Mouse (Mus musculus) CH12.LX (cell line): Measurements from ENCODE around the gene Ap1ar. TPM values are rescaled to one million over a fixed set of nuclear protein-coding genes. Genes with fewer than 3 reads are reported as not detected.

ENCODE experiments used
- DNase-seq: peaks from one replicate; pipeline ENCODE4 v3.0.0-alpha.2; 2013; ENCODE audit errors: extremely low read depth
- H3K27ac ChIP-seq: 2 replicates; pipeline ENCODE4 v1.5.1; 2012; ENCODE audit warnings: low read depth, mild to moderate bottlenecking, control low read depth, moderate library complexity; ENCODE audit not compliant: insufficient read depth
- H3K27me3 ChIP-seq: replicated peaks from 2 replicates; pipeline ENCODE3; 2012; ENCODE audit warnings: inconsistent platforms
- H3K36me3 ChIP-seq, 2 experiments: replicated peaks in 1 of 2; 2 replicates each; pipeline versions ENCODE3 to v1.6.1; 2012; ENCODE audit warnings: inconsistent platforms in 1 of 2, low read length in 1 of 2, mild to moderate bottlenecking in 1 of 2, mixed read lengths in 1 of 2, moderate library complexity in 1 of 2; ENCODE audit not compliant: control insufficient read depth in 1 of 2, insufficient read depth in 1 of 2
- H3K4me1 ChIP-seq, 2 experiments: 2 replicates each; pipeline ENCODE4 v1.6.1; 2012; ENCODE audit warnings: inconsistent platforms in 1 of 2, moderate library complexity in 1 of 2; ENCODE audit not compliant: insufficient read depth in 2 of 2, control insufficient read depth in 1 of 2
- H3K4me2 ChIP-seq: 2 replicates; pipeline ENCODE4 v1.6.1; 2012; ENCODE audit warnings: low read depth, mild to moderate bottlenecking, control low read depth; ENCODE audit not compliant: poor library complexity, insufficient read depth, severe bottlenecking
- H3K4me3 ChIP-seq, 3 experiments: fragments of 150-350 bp in 1 of 3; sonication (generic) in 1 of 3; replicated peaks in 1 of 3; 2 replicates each; pipeline versions ENCODE3 to v1.5.1; 2011 to 2012; ENCODE audit warnings: low read depth in 2 of 3, low read length in 2 of 3, mild to moderate bottlenecking in 2 of 3, moderate library complexity in 2 of 3, control low read depth in 1 of 3, improper control_type of control experiment in 1 of 3, inconsistent platforms in 1 of 3, mixed read lengths in 1 of 3; ENCODE audit not compliant: poor library complexity in 1 of 3
- H3K79me2 ChIP-seq: replicated peaks from 2 replicates; pipeline ENCODE4 v1.6.1; 2012; ENCODE audit warnings: mild to moderate bottlenecking, moderate library complexity; ENCODE audit not compliant: control insufficient read depth, poor library complexity, insufficient read depth, severe bottlenecking; ENCODE audit errors: extremely low read depth
- H3K9ac ChIP-seq: 2 replicates; pipeline ENCODE4 v1.6.1; 2012; ENCODE audit warnings: low read depth, mild to moderate bottlenecking, control low read depth, moderate library complexity; ENCODE audit not compliant: insufficient read depth
- H3K9me3 ChIP-seq: replicated peaks from 2 replicates; pipeline ENCODE3; 2012; ENCODE audit warnings: low read length, inconsistent platforms, mixed read lengths
- CHD1 ChIP-seq: IDR thresholded peaks from 2 replicates; pipeline ENCODE4 v1.6.1; 2012; ENCODE audit warnings: low read depth, low read length, improper control_type of control experiment, inconsistent platforms
- CHD2 ChIP-seq: IDR thresholded peaks from 2 replicates; pipeline ENCODE4 v1.6.1; 2011; ENCODE audit warnings: low read length, improper control_type of control experiment
- EP300 ChIP-seq: IDR thresholded peaks from 2 replicates; pipeline ENCODE4 v1.6.1; 2011; ENCODE audit warnings: low read length, improper control_type of control experiment
- GABPA ChIP-seq: IDR thresholded peaks from 2 replicates; pipeline ENCODE4 v1.6.1; 2012; ENCODE audit warnings: low read depth, low read length, improper control_type of control experiment, inconsistent platforms; ENCODE audit not compliant: insufficient replicate concordance
- JUN ChIP-seq: IDR thresholded peaks from 2 replicates; pipeline ENCODE4 v1.6.1; 2011; ENCODE audit warnings: low read depth, mild to moderate bottlenecking, low read length, improper control_type of control experiment, moderate library complexity; ENCODE audit not compliant: insufficient read depth
- JUND ChIP-seq: conservative IDR thresholded peaks from 2 replicates; pipeline ENCODE4 v1.6.1; 2011; ENCODE audit warnings: low read depth, low read length, improper control_type of control experiment
- KAT2A ChIP-seq: IDR thresholded peaks from 2 replicates; pipeline ENCODE4 v1.6.1; 2012; ENCODE audit warnings: low read length, improper control_type of control experiment, inconsistent platforms; ENCODE audit not compliant: insufficient replicate concordance
- MEF2A ChIP-seq: IDR thresholded peaks from 2 replicates; pipeline ENCODE4 v1.6.1; 2014; ENCODE audit warnings: low read depth, mild to moderate bottlenecking, inconsistent platforms, low read length, improper control_type of control experiment, borderline replicate concordance
- MXI1 ChIP-seq: IDR thresholded peaks from 2 replicates; pipeline ENCODE4 v1.6.1; 2011; ENCODE audit warnings: mild to moderate bottlenecking, low read depth, low read length, improper control_type of control experiment
- NELFE ChIP-seq: IDR thresholded peaks from 2 replicates; pipeline ENCODE4 v1.6.1; 2011; ENCODE audit warnings: low read depth, low read length, improper control_type of control experiment
- PAX5 ChIP-seq: IDR thresholded peaks from 2 replicates; pipeline ENCODE4 v1.6.1; 2012; ENCODE audit warnings: low read length, inconsistent platforms, mixed read lengths
- POLR2AphosphoS2 ChIP-seq: IDR thresholded peaks from 2 replicates; pipeline ENCODE4 v1.6.1; 2011; ENCODE audit warnings: low read depth, low read length, improper control_type of control experiment
- RCOR1 ChIP-seq: conservative IDR thresholded peaks from 2 replicates; pipeline ENCODE4 v1.6.1; 2012; ENCODE audit warnings: low read depth, mild to moderate bottlenecking, inconsistent platforms, low read length, improper control_type of control experiment
- SMC3 ChIP-seq: IDR thresholded peaks from 2 replicates; pipeline ENCODE4 v1.6.1; 2011; ENCODE audit warnings: low read depth, low read length, improper control_type of control experiment
- TCF12 ChIP-seq: IDR thresholded peaks from 2 replicates; pipeline ENCODE4 v1.6.1; 2014; ENCODE audit warnings: low read depth, mild to moderate bottlenecking, inconsistent platforms, low read length, improper control_type of control experiment
- UBTF ChIP-seq: IDR thresholded peaks from 2 replicates; pipeline ENCODE4 v1.6.1; 2012; ENCODE audit warnings: low read depth, mild to moderate bottlenecking, inconsistent platforms, low read length, improper control_type of control experiment, moderate library complexity
- USF1 ChIP-seq: IDR thresholded peaks from 2 replicates; pipeline ENCODE4 v1.6.1; 2014; ENCODE audit warnings: low read depth, mild to moderate bottlenecking, inconsistent platforms, low read length, improper control_type of control experiment
- USF2 ChIP-seq: conservative IDR thresholded peaks from 2 replicates; pipeline ENCODE4 v1.6.1; 2011; ENCODE audit warnings: low read depth, low read length, improper control_type of control experiment
- ZC3H11A ChIP-seq: IDR thresholded peaks from 2 replicates; pipeline ENCODE4 v1.6.1; 2012; ENCODE audit warnings: low read depth, mild to moderate bottlenecking, inconsistent platforms, low read length, improper control_type of control experiment
- ZKSCAN1 ChIP-seq: IDR thresholded peaks from 2 replicates; pipeline ENCODE4 v1.6.1; 2012; ENCODE audit warnings: low read depth, inconsistent platforms, low read length, improper control_type of control experiment, borderline replicate concordance
- ZMIZ1 ChIP-seq: IDR thresholded peaks from 2 replicates; pipeline ENCODE4 v1.6.1; 2012; ENCODE audit warnings: low read depth, mild to moderate bottlenecking, inconsistent platforms, low read length, improper control_type of control experiment
- dilution Hi-C: fragments of 300-500 bp; cut with MboI; formaldehyde crosslinking; loops from 2 replicates; pipeline ENCODE4 v1.14.3; 2020; ENCODE audit warnings: low sequenced_read_pairs; ENCODE audit not compliant: extremely low pct_unique_long_range_greater_than_20kb, extremely low pct_ligation_motif_present
- in situ Hi-C: fragments of 300-500 bp; cut with MboI; formaldehyde crosslinking; loops from 3 replicates; pipeline ENCODE4 v1.14.3; 2019; ENCODE audit warnings: low sequenced_read_pairs, low pct_ligation_motif_present, low pct_unique_long_range_greater_than_20kb, mixed read lengths
- polyA plus RNA-seq: library from polyadenylated mRNA; unstranded; fragments of >175 nt; gene quantifications from 2 replicates; pipeline ENCODE4 v1.2.1, GENCODE M21; 2012; ENCODE audit warnings: low read depth; ENCODE audit not compliant: insufficient read length
- total RNA-seq, 2 experiments: library from RNA; depleted of rRNA; stranded (reverse); fragments of 300-350 nt in 1 of 2; fragments of >200 nt in 1 of 2; gene quantifications; 2 replicates each; pipeline ENCODE4 v1.2.3; 2012 to 2014

Gene Ap1ar
- total and polyA plus RNA-seq, 3 experiments = 45.8 to 64.4 (median 51.2) TPM

- TF ChIP-seq USF1 (no peak), SMC3 (no peak), GABPA (no peak), JUND (no peak), ZMIZ1 (no peak)
- Histone ChIP-seq H3K27me3 (no peaks in the 10 kb centered on the region), H3K79me2 (no peaks in the 10 kb centered on the region), H3K4me3 (no peak overlapping the region), H3K4me1 (no peaks in the 10 kb centered on the region), H3K4me2 (no peak overlapping the region), H3K27ac (no peak overlapping the region), H3K9me3 (no peaks in the 10 kb centered on the region), H3K36me3 (peaks cover 32 to 49% of the 10 kb centered on the region in 2 experiments), H3K9ac (no peak overlapping the region)
- dilution Hi-C loops (no loop called here), in situ Hi-C loops (no loop called here)
- DNase-seq = no peak
These were observed 31.3 kb downstream of the Ap1ar start for GRCm38 (mm10) chr3:127805991-127806390.

GRCm38 (mm10) chr3:127805071-127805470, 32.3 kb downstream of the Ap1ar start:
- in situ Hi-C loops = no loop called here
- Histone ChIP-seq H3K36me3 (peaks cover 27 to 43% of the 10 kb centered on the region in 2 experiments), H3K79me2 (no peaks in the 10 kb centered on the region), H3K27me3 (no peaks in the 10 kb centered on the region), H3K9me3 (no peaks in the 10 kb centered on the region), H3K27ac (no peak overlapping the region), H3K9ac (no peak overlapping the region), H3K4me1 (no peaks in the 10 kb centered on the region), H3K4me3 (no peak overlapping the region)
- dilution Hi-C loops = no loop called here
- DNase-seq = no peak
- TF ChIP-seq JUN = no peak
- no peak for TF ChIP-seq RCOR1
- no peak for TF ChIP-seq GABPA
- no peak for TF ChIP-seq MEF2A
- TF ChIP-seq EP300 = no peak
- TF ChIP-seq CHD1 = no peak
- no peak for TF ChIP-seq PAX5
- TF ChIP-seq TCF12 = no peak
- TF ChIP-seq ZKSCAN1 = no peak
- no peak for TF ChIP-seq POLR2AphosphoS2
- no peak for TF ChIP-seq ZC3H11A
- no peak for TF ChIP-seq USF2
- no peak for TF ChIP-seq NELFE
- TF ChIP-seq CHD2 = no peak
- no peak for TF ChIP-seq MXI1
- no peak for TF ChIP-seq UBTF
- TF ChIP-seq USF1 = no peak
- no peak for TF ChIP-seq SMC3
- TF ChIP-seq KAT2A = no peak
- TF ChIP-seq, all 38 proteins: peak for 0
- H3K4me2 ChIP-seq = no peak overlapping the region
